Mouse (Mus musculus): ENCODE measurements around the gene Slc4a2.
A peak's percentile ranks its signal among the peaks of the same experiment; 100 is the strongest.

The Slc4a2 gene

GRCm38 (mm10) chr5:24466762-24467161, 43.1 kb downstream of the Slc4a2 start:
- DNase-seq (ENCODE audit: low spot score) = no peak

- no peak for DNase-seq (ENCODE audit: low spot score)
Measured at GRCm38 (mm10) chr5:24470600-24470999, 47.0 kb downstream of the Slc4a2 start.

GRCm38 (mm10) chr5:24472884-24473619, 49.4 kb downstream of the Slc4a2 start:
- no peak for DNase-seq (ENCODE audit: low spot score)

- DNase-seq (ENCODE audit: low spot score) = peak; percentile 22
Measured at GRCm38 (mm10) chr5:24474025-24474722, 50.5 kb downstream of the Slc4a2 start.

- peak; percentile 46 for DNase-seq (ENCODE audit: low spot score)
Measured at GRCm38 (mm10) chr5:24474723-24475261, 51.2 kb downstream of the Slc4a2 start.

- DNase-seq (ENCODE audit: low spot score) = peak; percentile 34
Measured at GRCm38 (mm10) chr5:24475476-24476241, 52.0 kb downstream of the Slc4a2 start.

GRCm38 (mm10) chr5:24477909-24478308, 54.3 kb downstream of the Slc4a2 start:
- no peak for DNase-seq (ENCODE audit: low spot score)

- DNase-seq (ENCODE audit: low spot score) = peak; percentile 57
Measured at GRCm38 (mm10) chr5:24481647-24482046, 58.0 kb downstream of the Slc4a2 start.

- DNase-seq (ENCODE audit: low spot score) = no peak
Measured at GRCm38 (mm10) chr5:24482247-24483079, 58.8 kb downstream of the Slc4a2 start.

GRCm38 (mm10) chr5:24483326-24483725, 59.7 kb downstream of the Slc4a2 start:
- peak; percentile 62 for DNase-seq (ENCODE audit: low spot score)

- no peak for DNase-seq (ENCODE audit: low spot score)
Measured at GRCm38 (mm10) chr5:24484963-24485362, 61.3 kb downstream of the Slc4a2 start.

- peak; percentile 86 for DNase-seq (ENCODE audit: low spot score)
Measured at GRCm38 (mm10) chr5:24486097-24486496, 62.5 kb downstream of the Slc4a2 start.

- DNase-seq (ENCODE audit: low spot score) = no peak
Measured at GRCm38 (mm10) chr5:24486738-24487137, 63.1 kb downstream of the Slc4a2 start.

GRCm38 (mm10) chr5:24490413-24490920, 66.8 kb downstream of the Slc4a2 start:
- no peak for DNase-seq (ENCODE audit: low spot score)

Measured in ovary, postnatal 14 days (tissue).